Mouse (Mus musculus) cerebellum, adult 11 months (tissue): ENCODE measurements at regions not wholly inside any gene's neighbourhood (a gene's known extent, or its start where the extent isn't known, plus 50 kb on each side); places are given as distances from the start of the nearest gene placed in this dataset.

Experiments
- DNase-seq: peaks from one replicate; pipeline ENCODE4 v3.0.0; 2022

GRCm38 (mm10) chr9:87965103-87965780 is 234.2 kb upstream of the Tbx18 start:
- DNase-seq: no peak

- no peak for DNase-seq
Observed at GRCm38 (mm10) chr9:87968190-87969082, 237.4 kb upstream of the Tbx18 start.

- no peak for DNase-seq
Observed at GRCm38 (mm10) chr9:87970586-87970985, 239.5 kb upstream of the Tbx18 start.

- no peak for DNase-seq
Observed at GRCm38 (mm10) chr9:87971791-87972190, 240.7 kb upstream of the Tbx18 start.

- DNase-seq: no peak
Observed at GRCm38 (mm10) chr9:87973531-87973930, 242.5 kb upstream of the Tbx18 start.

- no peak for DNase-seq
Observed at GRCm38 (mm10) chr9:87984910-87985309, 253.8 kb upstream of the Tbx18 start.

- no peak for DNase-seq
Observed at GRCm38 (mm10) chr9:87985439-87985838, 254.4 kb upstream of the Tbx18 start.

GRCm38 (mm10) chr9:88005945-88006700 is 275.1 kb upstream of the Tbx18 start:
- no peak for DNase-seq

- no peak for DNase-seq
Observed at GRCm38 (mm10) chr9:88023752-88024151, 292.7 kb upstream of the Tbx18 start.

GRCm38 (mm10) chr9:88025936-88026335 is 294.9 kb upstream of the Tbx18 start:
- DNase-seq: no peak

GRCm38 (mm10) chr9:88030509-88031148 is 296.4 kb upstream of the Nt5e start:
- DNase-seq: no peak

GRCm38 (mm10) chr9:88037560-88037959 is 289.4 kb upstream of the Nt5e start:
- no peak for DNase-seq

GRCm38 (mm10) chr9:88049270-88049669 is 277.7 kb upstream of the Nt5e start:
- DNase-seq: no peak

- DNase-seq: no peak
Observed at GRCm38 (mm10) chr9:88049792-88050191, 277.2 kb upstream of the Nt5e start.

GRCm38 (mm10) chr9:88058551-88058950 is 268.4 kb upstream of the Nt5e start:
- DNase-seq: no peak

- DNase-seq: no peak
Observed at GRCm38 (mm10) chr9:88059005-88059404, 268.0 kb upstream of the Nt5e start.

- no peak for DNase-seq
Observed at GRCm38 (mm10) chr9:88063973-88064676, 262.9 kb upstream of the Nt5e start.

- DNase-seq: no peak
Observed at GRCm38 (mm10) chr9:88065057-88065456, 261.9 kb upstream of the Nt5e start.

- no peak for DNase-seq
Observed at GRCm38 (mm10) chr9:88065777-88066176, 261.2 kb upstream of the Nt5e start.

GRCm38 (mm10) chr9:88068322-88068721 is 258.7 kb upstream of the Nt5e start:
- no peak for DNase-seq

- DNase-seq: no peak
Observed at GRCm38 (mm10) chr9:88068881-88069304, 258.1 kb upstream of the Nt5e start.

GRCm38 (mm10) chr9:88069834-88070233 is 257.2 kb upstream of the Nt5e start:
- no peak for DNase-seq
